Mouse (Mus musculus) limb, embryonic 11.5 days (tissue): ENCODE results near the gene Hao1. TPM values are rescaled to one million over a fixed set of nuclear protein-coding genes. Genes with fewer than 3 reads are reported as not detected.

Source experiments
- ATAC-seq: fragments of 200-750 bp; cut with Nextera tagmentation; 2 replicates; pipeline ENCODE4 v1.8.0; 2017; ENCODE audit warnings: low read depth; ENCODE audit not compliant: insufficient number of reproducible peaks, low FRiP score, low TSS enrichment
- DNase-seq: peaks from one replicate; pipeline ENCODE4 v3.0.0-alpha.2; 2015; ENCODE audit warnings: low spot score
- H3K27ac ChIP-seq: fragments of 300-500 bp; sonication (generic); replicated peaks from 2 replicates; pipeline ENCODE4 v1.5.1; 2014; ENCODE audit warnings: low read depth, mild to moderate bottlenecking, low read length
- H3K27me3 ChIP-seq: fragments of 300-500 bp; sonication (generic); 2 replicates; pipeline ENCODE4 v1.6.1; 2014; ENCODE audit warnings: mild to moderate bottlenecking, low read length, mixed read lengths; ENCODE audit not compliant: control insufficient read depth, insufficient read depth
- H3K36me3 ChIP-seq: fragments of 300-500 bp; sonication (generic); 2 replicates; pipeline ENCODE4 v1.6.1; 2014; ENCODE audit warnings: mild to moderate bottlenecking, low read length, moderate library complexity, mixed read lengths; ENCODE audit not compliant: control insufficient read depth, insufficient read depth
- H3K4me1 ChIP-seq: fragments of 300-500 bp; sonication (generic); 2 replicates; pipeline ENCODE4 v1.6.1; 2014; ENCODE audit warnings: low read length, mixed read lengths; ENCODE audit not compliant: control insufficient read depth, insufficient read depth
- H3K4me2 ChIP-seq: fragments of 300-500 bp; sonication (generic); 2 replicates; pipeline ENCODE4 v1.6.1; 2014; ENCODE audit warnings: low read depth, mild to moderate bottlenecking, moderate library complexity; ENCODE audit not compliant: severe bottlenecking
- H3K4me3 ChIP-seq: fragments of 300-500 bp; sonication (generic); 2 replicates; pipeline ENCODE4 v1.5.1; 2014; ENCODE audit warnings: low read depth, low read length
- H3K9ac ChIP-seq: fragments of 300-500 bp; sonication (generic); 2 replicates; pipeline ENCODE4 v1.6.1; 2014; ENCODE audit warnings: mild to moderate bottlenecking, low read length
- H3K9me3 ChIP-seq: fragments of 300-500 bp; sonication (generic); 2 replicates; pipeline ENCODE4 v1.6.1; 2016; ENCODE audit warnings: low read length; ENCODE audit not compliant: control insufficient read depth
- WGBS: fragments of 180-500 bp; shearing (Covaris S2); extraction: QIAGEN DNeasy Blood & Tissue Kit; methylation state at CpG from one replicate; pipeline ENCODE4 v1.1.7; 2014; 5-methylcytosine and 5-hydroxymethylcytosine counted together
- polyA plus RNA-seq: library from polyadenylated mRNA; unstranded; fragments of >200 nt; fragmentation: Nextera tagmentation; extraction: Ambion mirVana; gene quantifications from 2 replicates; pipeline ENCODE4 v1.2.1, GENCODE M21; 2014

Hao1 gene
- polyA plus RNA-seq, 1 experiment from 2014 or later: not detected

GRCm38 (mm10) chr2:134488671-134489070, 65.5 kb downstream of the Hao1 start:
- H3K36me3 ChIP-seq: no peaks in the 10 kb centered on the region
- H3K27me3 ChIP-seq: no peaks in the 10 kb centered on the region
- 80% methylated on average over 6 of the region's 6 CpGs for WGBS
- 0 out of 2 replicates have a peak, but pooled peaks cover 3% of the 10 kb centered on the region for H3K4me1 ChIP-seq
- no peaks in the 10 kb centered on the region for H3K9me3 ChIP-seq
- no peak overlapping the region for H3K4me3 ChIP-seq
- no peak overlapping the region for H3K4me2 ChIP-seq
- DNase-seq (no peak), ATAC-seq (no peak)
- no peak overlapping the region for H3K27ac ChIP-seq
- H3K9ac ChIP-seq: no peak overlapping the region

- no peak overlapping the region for H3K4me3 ChIP-seq
- peak; percentile 37 for DNase-seq
- H3K9ac ChIP-seq: no peak overlapping the region
- H3K9me3 ChIP-seq: no peaks in the 10 kb centered on the region
- no peak overlapping the region for H3K4me2 ChIP-seq
- peak; percentile 54; the same call in 1 of the 2 replicates for ATAC-seq
- H3K36me3 ChIP-seq: no peaks in the 10 kb centered on the region
- WGBS: 50% methylated on average over 11 of the region's 11 CpGs
- no peak overlapping the region for H3K27ac ChIP-seq
- 0 out of 2 replicates have a peak, but pooled peaks cover 3% of the 10 kb centered on the region for H3K4me1 ChIP-seq
- no peaks in the 10 kb centered on the region for H3K27me3 ChIP-seq
Measured at GRCm38 (mm10) chr2:134486055-134486834, 67.9 kb downstream of the Hao1 start.

GRCm38 (mm10) chr2:134482683-134483082, 71.5 kb downstream of the Hao1 start:
- ATAC-seq (0 out of 2 replicates have a peak, but pooled peaks have one; percentile 22), DNase-seq (peak; percentile 32)
- Histone ChIP-seq H3K9me3 (no peaks in the 10 kb centered on the region), H3K4me2 (no peak overlapping the region), H3K4me1 (0 out of 2 replicates have a peak, but pooled peaks cover 3% of the 10 kb centered on the region), H3K27me3 (no peaks in the 10 kb centered on the region), H3K36me3 (no peaks in the 10 kb centered on the region), H3K9ac (no peak overlapping the region), H3K4me3 (no peak overlapping the region), H3K27ac (no peak overlapping the region)
- 34% methylated on average over 4 of the region's 4 CpGs for WGBS

- Histone ChIP-seq H3K27me3 (no peaks in the 10 kb centered on the region), H3K9ac (no peak overlapping the region), H3K36me3 (no peaks in the 10 kb centered on the region), H3K27ac (no peak overlapping the region), H3K4me3 (no peak overlapping the region), H3K4me1 (0 out of 2 replicates have a peak, but pooled peaks cover 3% of the 10 kb centered on the region), H3K9me3 (no peaks in the 10 kb centered on the region), H3K4me2 (no peak overlapping the region)
- DNase-seq (peak; percentile 85), ATAC-seq (peak; percentile 25; the same call in 1 of the 2 replicates)
- 18% methylated on average over 8 of the region's 8 CpGs for WGBS
Measured at GRCm38 (mm10) chr2:134481759-134482158, 72.4 kb downstream of the Hao1 start.

GRCm38 (mm10) chr2:134481174-134481573, 73.0 kb downstream of the Hao1 start:
- WGBS: 94% methylated on average over 6 of the region's 6 CpGs
- DNase-seq (no peak), ATAC-seq (no peak)
- H3K4me1 ChIP-seq: 0 out of 2 replicates have a peak, but pooled peaks cover 3% of the 10 kb centered on the region
- no peaks in the 10 kb centered on the region for H3K9me3 ChIP-seq
- no peaks in the 10 kb centered on the region for H3K36me3 ChIP-seq
- no peak overlapping the region for H3K27ac ChIP-seq
- no peak overlapping the region for H3K4me2 ChIP-seq
- H3K9ac ChIP-seq: no peak overlapping the region
- no peak overlapping the region for H3K4me3 ChIP-seq
- no peaks in the 10 kb centered on the region for H3K27me3 ChIP-seq

GRCm38 (mm10) chr2:134465132-134465531, 89.0 kb downstream of the Hao1 start:
- Histone ChIP-seq H3K4me3 (no peak overlapping the region), H3K27me3 (no peaks in the 10 kb centered on the region), H3K27ac (no peak overlapping the region), H3K9ac (no peak overlapping the region), H3K36me3 (no peaks in the 10 kb centered on the region), H3K9me3 (no peaks in the 10 kb centered on the region), H3K4me2 (no peak overlapping the region), H3K4me1 (no peaks in the 10 kb centered on the region)
- DNase-seq (no peak), ATAC-seq (no peak)
- 79% methylated on average over 2 of the region's 2 CpGs for WGBS

GRCm38 (mm10) chr2:134462321-134462720, 91.8 kb downstream of the Hao1 start:
- no peaks in the 10 kb centered on the region for H3K36me3 ChIP-seq
- 81% methylated on average over 6 of the region's 6 CpGs for WGBS
- H3K4me3 ChIP-seq: no peak overlapping the region
- H3K4me2 ChIP-seq: no peak overlapping the region
- no peak for ATAC-seq
- no peaks in the 10 kb centered on the region for H3K4me1 ChIP-seq
- no peak overlapping the region for H3K27ac ChIP-seq
- no peaks in the 10 kb centered on the region for H3K9me3 ChIP-seq
- DNase-seq: no peak
- no peak overlapping the region for H3K9ac ChIP-seq
- no peaks in the 10 kb centered on the region for H3K27me3 ChIP-seq

- Histone ChIP-seq H3K9ac (no peak overlapping the region), H3K4me1 (no peaks in the 10 kb centered on the region), H3K9me3 (no peaks in the 10 kb centered on the region), H3K27ac (no peak overlapping the region), H3K36me3 (no peaks in the 10 kb centered on the region), H3K4me3 (no peak overlapping the region), H3K27me3 (no peaks in the 10 kb centered on the region), H3K4me2 (no peak overlapping the region)
- 71% methylated on average over 5 of the region's 5 CpGs for WGBS
- no peak for DNase-seq
- ATAC-seq: no peak
Measured at GRCm38 (mm10) chr2:134460831-134461230, 93.3 kb downstream of the Hao1 start.
